ENCODE assay signal across 21 mouse cellular contexts in the genomic region with DNA sequence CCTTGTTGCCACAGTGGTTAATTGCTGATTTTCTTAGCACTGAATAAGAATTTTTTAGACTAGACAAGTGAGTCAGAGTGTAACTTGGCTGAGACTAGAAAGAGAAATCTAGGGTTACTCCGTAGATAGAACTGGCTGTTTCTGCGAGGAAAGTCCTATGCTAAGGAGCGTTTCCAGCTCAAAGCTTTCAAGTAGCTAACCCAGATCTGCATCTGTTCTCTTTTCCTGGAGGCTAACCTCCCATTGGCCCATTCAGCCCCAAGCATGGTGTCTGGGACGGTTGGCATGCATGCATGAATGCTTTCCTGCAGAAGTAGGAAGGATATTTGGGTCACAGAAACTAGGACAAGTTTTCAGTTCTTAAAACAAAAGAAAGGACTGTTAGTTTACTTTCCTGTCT. TPM values are rescaled to one million over a fixed set of nuclear protein-coding genes. Genes with fewer than 3 reads are reported as not detected.
DNase-seq lines count a peak whose midpoint lies in the region; ATAC-seq and TF ChIP-seq lines count a peak whose summit lies in the region.
"Had no signal": no experiment of that assay in that cellular context is flagged by ENCODE, and none has a peak within 500 bp of the region (broad histone marks: within the 10 kb centered on the region; RNA-seq: fewer than 3 reads in every experiment).

No protein-coding gene starts in this region.

- ATAC-seq in megakaryocyte, adult 5-6 weeks (ENCODE audit: poor library complexity, severe bottlenecking): no peak
- ATAC-seq in forebrain, embryonic 14.5 days: no peak
- ATAC-seq: forebrain, postnatal 0 days; lung, postnatal 0 days had no signal

- no peaks in the 10 kb centered on the region for H3K9me3 ChIP-seq in forebrain, embryonic 14.5 days (replicated peaks; ENCODE audit: control insufficient read depth, low read length)
- H3K9me3 ChIP-seq: liver, embryonic 13.5 days; megakaryocyte, embryonic 14.5 days; neural tube, embryonic 13.5 days had no signal

- H3K4me3 ChIP-seq in kidney, adult 2 months (ENCODE audit: insufficient read depth, low read depth, low read length): no peak overlapping the region
- H3K4me3 ChIP-seq in forebrain, embryonic 14.5 days (ENCODE audit: low read depth, low read length): no peak overlapping the region
- H3K4me3 ChIP-seq: liver, embryonic 13.5 days; megakaryocyte, embryonic 14.5 days; neural tube, embryonic 13.5 days had no signal

- DNase-seq in kidney, adult 2 months: peak; percentile 7
- DNase-seq in kidney, adult 9 months: no peak
- peak; percentile 85 for DNase-seq in brain, adult 2 months (ENCODE audit: low read depth, low spot score)
- peak; percentile 60 for DNase-seq in cerebellum, adult 9-11 months
- DNase-seq in left cerebral cortex, postnatal 4 days: peak; percentile 13
- DNase-seq in adrenal gland, adult 8-10 months: no peak
- no peak for DNase-seq in forebrain, embryonic 14.5 days (ENCODE audit: low spot score)
- DNase-seq: adrenal gland, postnatal 14 days; forebrain, postnatal 0 days; gastrocnemius, postnatal 14 days; heart, postnatal 4 days; liver, embryonic 13.5 days; thymus, adult 18-20 months had no signal

- peaks cover 12% of the 10 kb centered on the region for H3K36me3 ChIP-seq in kidney, adult 2 months (ENCODE audit: control insufficient read depth, insufficient read depth, low read length)
- H3K36me3 ChIP-seq in forebrain, embryonic 14.5 days (ENCODE audit: control insufficient read depth, insufficient read depth, low read length): peaks cover 75% of the 10 kb centered on the region

- TF ChIP-seq CTCF in kidney, adult 2 months (conservative IDR thresholded peaks at IDR 0.05; ENCODE audit: insufficient read depth, insufficient read length, low read depth, low read length): no peak

- intact Hi-C loops in left cerebral cortex, postnatal 4 days (cut with DNase I): no loop called here

- no peak overlapping the region for H3K4me2 ChIP-seq in forebrain, embryonic 14.5 days (ENCODE audit: low read length)
- H3K4me2 ChIP-seq: heart, embryonic 11.5 days; liver, embryonic 13.5 days; neural tube, embryonic 13.5 days had no signal

- TF ChIP-seq POLR2A in kidney, adult 2 months (IDR thresholded peaks at IDR 0.05; ENCODE audit: low read depth, low read length): no peak

- H3K27ac ChIP-seq in kidney, adult 2 months (ENCODE audit: insufficient read depth, low read depth, low read length): no peak overlapping the region
- H3K27ac ChIP-seq in forebrain, embryonic 14.5 days (ENCODE audit: low read depth, low read length): no peak overlapping the region
- H3K27ac ChIP-seq: liver, embryonic 13.5 days; neural tube, embryonic 13.5 days had no signal

- 65% methylated on average over 4 of the region's 4 CpGs for WGBS in kidney, adult 2 months
- WGBS in forebrain, embryonic 14.5 days: 75% methylated on average over 4 of the region's 4 CpGs

- no peak overlapping the region for H3K9ac ChIP-seq in forebrain, embryonic 14.5 days (ENCODE audit: low read length)
- H3K9ac ChIP-seq: forebrain, postnatal 0 days; liver, embryonic 13.5 days; neural tube, embryonic 13.5 days had no signal

- H3K27me3 ChIP-seq in kidney, adult 2 months (replicated peaks; ENCODE audit: control insufficient read depth, insufficient read depth, low read length): no peaks in the 10 kb centered on the region
- H3K27me3 ChIP-seq in forebrain, embryonic 14.5 days (replicated peaks; ENCODE audit: control insufficient read depth, insufficient read depth, low read length): no peaks in the 10 kb centered on the region
- H3K27me3 ChIP-seq: liver, embryonic 13.5 days; megakaryocyte, embryonic 14.5 days; neural tube, embryonic 13.5 days had no signal

- H3K4me1 ChIP-seq in kidney, adult 2 months (ENCODE audit: control insufficient read depth, insufficient read depth, low read length): no peaks in the 10 kb centered on the region
- H3K4me1 ChIP-seq in forebrain, embryonic 14.5 days (ENCODE audit: control insufficient read depth, insufficient read depth, low read length): no peaks in the 10 kb centered on the region
- H3K4me1 ChIP-seq: liver, embryonic 13.5 days; neural tube, embryonic 13.5 days had no signal

RNA-seq across cellular contexts. Expression of gene Rasl10b, which starts 37.7 kb away (rescaled TPM):
- polyA plus RNA-seq in kidney, adult 2 months (2012; rRNA removed): 1.4 and 1.8 TPM in 2 replicates
- 100 to 1,000 TPM; 121 to 122 TPM for total RNA-seq in left cerebral cortex, postnatal 4 days (2021)
- total RNA-seq in adrenal gland, adult 8-10 months (2022): 10 to 100 TPM; 15.9 to 21.1 (median 17.8) TPM
- total RNA-seq in megakaryocyte, adult 5-6 weeks (2015): not detected in 2 replicates
- total RNA-seq in megakaryocyte, adult 5-6 weeks (2017): not detected in 2 replicates
- 7.9 and 12.3 TPM in 2 replicates for polyA plus RNA-seq in forebrain, embryonic 14.5 days (2014; fragmentation: Nextera tagmentation; extraction: Ambion mirVana)

RNA-seq across cellular contexts. Expression of gene Gas2l2, which starts 58.0 kb away (rescaled TPM):
- not detected in 2 replicates for polyA plus RNA-seq in kidney, adult 2 months (2012; rRNA removed)
- total RNA-seq in left cerebral cortex, postnatal 4 days (2021): under 1 TPM; 0.48 to 0.74 TPM
- total RNA-seq in adrenal gland, adult 8-10 months (2022): under 1 TPM in 1 of 4 experiments, not detected in 3; 0.19 TPM
- total RNA-seq in megakaryocyte, adult 5-6 weeks (2015): not detected in 2 replicates
- not detected in 2 replicates for total RNA-seq in megakaryocyte, adult 5-6 weeks (2017)
- polyA plus RNA-seq in forebrain, embryonic 14.5 days (2014; fragmentation: Nextera tagmentation; extraction: Ambion mirVana): 0.32 and 0.38 TPM in 2 replicates
- total RNA-seq: adrenal gland, postnatal 14 days; gastrocnemius, postnatal 14 days; heart, postnatal 4 days had no signal
- polyA plus RNA-seq: C2C12; kidney, embryonic 16.5 days; limb, embryonic 11.5 days; liver, embryonic 13.5 days had no signal

Comparison
In these comparisons a context has a peak if more than half of its experiments do, and no peak if none do; other contexts are left out.
1. DNase-seq: peak in kidney, adult 2 months (single experiment), brain, adult 2 months (single experiment), cerebellum, adult 9-11 months (single experiment) and left cerebral cortex, postnatal 4 days (single experiment); none in kidney, adult 9 months (single experiment), adrenal gland, adult 8-10 months (single experiment) and forebrain, embryonic 14.5 days (single experiment).
2. RNA of gene Rasl10b, which starts 37.7 kb away (total RNA-seq): 121 to 122 TPM in left cerebral cortex, postnatal 4 days and 15.9 to 21.1 TPM in adrenal gland, adult 8-10 months; not detected in megakaryocyte, adult 5-6 weeks; every median in the first group is over 10 times any median in the second.